Mouse (Mus musculus) limb, embryonic 12.5 days (tissue): ENCODE data around the gene Rexo1. TPM values are rescaled to one million over a fixed set of nuclear protein-coding genes. Genes with fewer than 3 reads are reported as not detected.

Source experiments
- ATAC-seq: fragments of 200-750 bp; cut with Nextera tagmentation; 2 replicates; pipeline ENCODE4 v1.8.0; 2017; ENCODE audit warnings: low read depth, moderate TSS enrichment; ENCODE audit not compliant: insufficient number of reproducible peaks, insufficient read depth, low FRiP score, low TSS enrichment
- H3K27ac ChIP-seq: fragments of 300-500 bp; sonication (generic); 2 replicates; pipeline ENCODE4 v1.5.1; 2016; ENCODE audit warnings: mild to moderate bottlenecking, moderate library complexity
- H3K27me3 ChIP-seq: fragments of 300-500 bp; sonication (generic); 2 replicates; pipeline ENCODE4 v1.6.1; 2016; ENCODE audit warnings: mild to moderate bottlenecking, moderate library complexity
- H3K36me3 ChIP-seq: fragments of 300-500 bp; sonication (generic); 2 replicates; pipeline ENCODE4 v1.6.1; 2016; ENCODE audit warnings: mild to moderate bottlenecking, moderate library complexity
- H3K4me1 ChIP-seq: fragments of 300-500 bp; sonication (generic); replicated peaks from 2 replicates; pipeline ENCODE4 v1.6.1; 2016
- H3K4me2 ChIP-seq: fragments of 300-500 bp; sonication (generic); 2 replicates; pipeline ENCODE4 v1.6.1; 2016; ENCODE audit warnings: mild to moderate bottlenecking, moderate library complexity
- H3K4me3 ChIP-seq: fragments of 300-500 bp; sonication (generic); replicated peaks from 2 replicates; pipeline ENCODE4 v1.5.1; 2016; ENCODE audit warnings: mild to moderate bottlenecking
- H3K9ac ChIP-seq: fragments of 300-500 bp; sonication (generic); replicated peaks from 2 replicates; pipeline ENCODE4 v1.6.1; 2016; ENCODE audit warnings: mild to moderate bottlenecking, moderate library complexity
- H3K9me3 ChIP-seq: fragments of 300-500 bp; sonication (generic); 2 replicates; pipeline ENCODE4 v1.6.1; 2016; ENCODE audit warnings: mild to moderate bottlenecking, moderate library complexity
- WGBS: fragments of 180-500 bp; shearing (Covaris S2); methylation state at CpG from one replicate; pipeline ENCODE4 v1.1.7; 2016; 5-methylcytosine and 5-hydroxymethylcytosine counted together
- polyA plus RNA-seq: library from polyadenylated mRNA; unstranded; fragments of >200 nt; fragmentation: Nextera tagmentation; extraction: Ambion mirVana; gene quantifications from 2 replicates; pipeline ENCODE4 v1.2.1, GENCODE M21; 2016

Gene Rexo1
- polyA plus RNA-seq, 1 experiment from 2014 or later, result 33.4 TPM

GRCm38 (mm10) chr10:80603364-80603763, 42.0 kb upstream of the Rexo1 start:
- peak overlapping the region; percentile 82 for H3K27ac ChIP-seq
- H3K9me3 ChIP-seq, result no peaks in the 10 kb centered on the region
- ATAC-seq, result peak; percentile 5; the same call in 1 of the 2 replicates
- H3K9ac ChIP-seq, result peak overlapping the region; percentile 65
- WGBS, result 41% methylated on average over 7 of the region's 7 CpGs
- peaks cover 26% of the 10 kb centered on the region for H3K36me3 ChIP-seq
- H3K4me2 ChIP-seq, result peak overlapping the region; percentile 77
- H3K4me1 ChIP-seq, result peaks cover 15% of the 10 kb centered on the region
- no peaks in the 10 kb centered on the region for H3K27me3 ChIP-seq
- H3K4me3 ChIP-seq, result peak overlapping the region; percentile 68

- Histone ChIP-seq H3K4me2 (peak within 1 kb of the TSS; percentile 77), H3K9ac (peak within 1 kb of the TSS; percentile 65), H3K36me3 (peaks cover 20% of the 10 kb centered on the region), H3K9me3 (no peaks in the 10 kb centered on the region), H3K27ac (peak within 1 kb of the TSS; percentile 82), H3K4me1 (peaks cover 15% of the 10 kb centered on the region), H3K4me3 (peak within 1 kb of the TSS; percentile 68), H3K27me3 (no peaks in the 10 kb centered on the region)
- peak; percentile 94 for ATAC-seq
- under 1% methylated on average over 54 of the region's 54 CpGs for WGBS
These were observed 41.5 kb upstream of the Rexo1 start, which contains the start of the genes Scamp4 and Adat3 for GRCm38 (mm10) chr10:80602698-80603325. Scamp4 (plus strand) TSS chr10:80602872. Adat3 (plus strand) TSS chr10:80602880.

GRCm38 (mm10) chr10:80596318-80596717, 35.0 kb upstream of the Rexo1 start:
- Histone ChIP-seq H3K27ac (no peak overlapping the region), H3K9me3 (no peaks in the 10 kb centered on the region), H3K4me1 (no peaks in the 10 kb centered on the region), H3K9ac (no peak overlapping the region), H3K36me3 (no peaks in the 10 kb centered on the region), H3K27me3 (no peaks in the 10 kb centered on the region), H3K4me3 (no peak overlapping the region), H3K4me2 (no peak overlapping the region)
- no peak for ATAC-seq
- WGBS, result 43% methylated on average over 4 of the region's 4 CpGs

- peak within 1 kb of the TSS; percentile 86 for H3K9ac ChIP-seq
- H3K4me2 ChIP-seq, result peak within 1 kb of the TSS; percentile 99
- under 1% methylated on average over 71 of the region's 73 CpGs for WGBS
- H3K27me3 ChIP-seq, result no peaks in the 10 kb centered on the region
- peak within 1 kb of the TSS; percentile 92 for H3K4me3 ChIP-seq
- ATAC-seq, result peak; percentile 94
- H3K36me3 ChIP-seq, result peaks cover 19% of the 10 kb centered on the region
- H3K9me3 ChIP-seq, result no peaks in the 10 kb centered on the region
- peaks cover 23% of the 10 kb centered on the region for H3K4me1 ChIP-seq
- peak within 1 kb of the TSS; percentile 62; the same call in 1 of the 2 replicates for H3K27ac ChIP-seq
These were observed 28.8 kb upstream of the Rexo1 start, which contains the start of gene Abhd17a for GRCm38 (mm10) chr10:80589879-80590854. Abhd17a (minus strand) TSS chr10:80590341.

- Histone ChIP-seq H3K4me1 (peaks cover 30% of the 10 kb centered on the region), H3K4me3 (peak overlapping the region; percentile 92), H3K4me2 (peak overlapping the region; percentile 99), H3K9me3 (no peaks in the 10 kb centered on the region), H3K9ac (peak overlapping the region; percentile 86), H3K27me3 (no peaks in the 10 kb centered on the region), H3K36me3 (peaks cover 28% of the 10 kb centered on the region), H3K27ac (peak overlapping the region; percentile 62; the same call in 1 of the 2 replicates)
- no peak for ATAC-seq
- 18% methylated on average over 12 of the region's 12 CpGs for WGBS
These were observed 27.9 kb upstream of the Rexo1 start for GRCm38 (mm10) chr10:80589127-80589878.

- Histone ChIP-seq H3K4me3 (0 out of 2 replicates have a peak overlapping the region, but pooled peaks have one; percentile 11), H3K9ac (no peak overlapping the region), H3K36me3 (peaks cover 45% of the 10 kb centered on the region), H3K4me1 (peaks cover 30% of the 10 kb centered on the region), H3K9me3 (no peaks in the 10 kb centered on the region), H3K27ac (peak overlapping the region; percentile 53; the same call in 1 of the 2 replicates), H3K4me2 (peak overlapping the region; percentile 10; the same call in 1 of the 2 replicates), H3K27me3 (no peaks in the 10 kb centered on the region)
- 64% methylated on average over 3 of the region's 4 CpGs for WGBS
- no peak for ATAC-seq
These were observed 25.9 kb upstream of the Rexo1 start for GRCm38 (mm10) chr10:80587305-80587657.

- 94% methylated on average over 51 of the region's 51 CpGs for WGBS
- Histone ChIP-seq H3K4me2 (peak overlapping the region; percentile 32; the same call in 1 of the 2 replicates), H3K4me1 (peaks cover 30% of the 10 kb centered on the region), H3K9ac (no peak overlapping the region; the same call in 1 of the 2 replicates), H3K4me3 (peak overlapping the region; percentile 11; the same call in 1 of the 2 replicates), H3K9me3 (no peaks in the 10 kb centered on the region), H3K36me3 (peaks cover 51% of the 10 kb centered on the region), H3K27ac (peak overlapping the region; percentile 53), H3K27me3 (no peaks in the 10 kb centered on the region)
- ATAC-seq, result no peak
These were observed 25.3 kb upstream of the Rexo1 start for GRCm38 (mm10) chr10:80586407-80587304.

GRCm38 (mm10) chr10:80585581-80585980, 24.2 kb upstream of the Rexo1 start:
- Histone ChIP-seq H3K27ac (no peak overlapping the region), H3K9ac (no peak overlapping the region; the same call in 1 of the 2 replicates), H3K36me3 (peaks cover 56% of the 10 kb centered on the region), H3K9me3 (no peaks in the 10 kb centered on the region), H3K4me3 (0 out of 2 replicates have a peak overlapping the region, but pooled peaks have one; percentile 8), H3K4me1 (peaks cover 30% of the 10 kb centered on the region), H3K4me2 (peak overlapping the region; percentile 32), H3K27me3 (no peaks in the 10 kb centered on the region)
- no peak for ATAC-seq
- WGBS, result 90% methylated on average over 8 of the region's 8 CpGs

- Histone ChIP-seq H3K27me3 (no peaks in the 10 kb centered on the region), H3K4me2 (peak overlapping the region; percentile 32; the same call in 1 of the 2 replicates), H3K9me3 (no peaks in the 10 kb centered on the region), H3K27ac (no peak overlapping the region), H3K9ac (peak overlapping the region; percentile 34; the same call in 1 of the 2 replicates), H3K4me1 (peaks cover 30% of the 10 kb centered on the region), H3K36me3 (peaks cover 56% of the 10 kb centered on the region), H3K4me3 (0 out of 2 replicates have a peak overlapping the region, but pooled peaks have one; percentile 8)
- WGBS, result 75% methylated on average over 12 of the region's 12 CpGs
- ATAC-seq, result no peak
These were observed 23.5 kb upstream of the Rexo1 start for GRCm38 (mm10) chr10:80584642-80585552.
